Mouse (Mus musculus) natural killer cell, adult 2 months (primary cell): ENCODE data around the gene Rtkn.

ENCODE experiments used
- DNase-seq, 2 experiments: peaks; one replicate each; pipeline ENCODE4 v3.0.0; 2022; ENCODE audit warnings: low spot score in 2 of 2

Rtkn gene

GRCm38 (mm10) chr6:83134951-83135513 is at the start of gene Rtkn:
TSS of gene Rtkn (plus strand) at chr6:83135463.
- DNase-seq: no peak

GRCm38 (mm10) chr6:83086121-83087035 is 48.9 kb upstream of the Rtkn start, which contains the start of gene Lbx2:
TSS of gene Lbx2 (plus strand) at chr6:83086367.
- no peak for DNase-seq

GRCm38 (mm10) chr6:83087205-83087925 is 47.9 kb upstream of the Rtkn start:
- DNase-seq: no peak

- no peak for DNase-seq
Observed at GRCm38 (mm10) chr6:83087926-83088260, 47.4 kb upstream of the Rtkn start.

GRCm38 (mm10) chr6:83092416-83093127 is 42.7 kb upstream of the Rtkn start:
- no peak for DNase-seq

- DNase-seq: no peak
Observed at GRCm38 (mm10) chr6:83095968-83096367, 39.3 kb upstream of the Rtkn start.

- no peak for DNase-seq
Observed at GRCm38 (mm10) chr6:83098411-83098810, 36.9 kb upstream of the Rtkn start.

- peak; percentile 78 to 84 for DNase-seq
Observed at GRCm38 (mm10) chr6:83101316-83101687, 34.0 kb upstream of the Rtkn start, which contains the start of the genes Ccdc142 and Gm42688. TSS of gene Ccdc142 (plus strand) at chr6:83101601. TSS of gene Gm42688 (plus strand) at chr6:83101617.

GRCm38 (mm10) chr6:83101688-83102556 is 33.3 kb upstream of the Rtkn start:
- DNase-seq: peak; percentile 34 to 58

- DNase-seq: no peak
Observed at GRCm38 (mm10) chr6:83103130-83103650, 32.1 kb upstream of the Rtkn start.

GRCm38 (mm10) chr6:83104158-83104557 is 31.1 kb upstream of the Rtkn start:
- no peak for DNase-seq

- DNase-seq: peak; percentile 76 to 80
Observed at GRCm38 (mm10) chr6:83107566-83108400, 27.5 kb upstream of the Rtkn start.

- peak; percentile 63 to 67 for DNase-seq
Observed at GRCm38 (mm10) chr6:83108762-83109668, 26.2 kb upstream of the Rtkn start, which contains the start of gene Mrpl53. TSS of gene Mrpl53 (plus strand) at chr6:83109040.

- DNase-seq: no peak
Observed at GRCm38 (mm10) chr6:83111510-83112136, 23.6 kb upstream of the Rtkn start.

GRCm38 (mm10) chr6:83115011-83115671 is 20.1 kb upstream of the Rtkn start, which contains the start of gene Mogs:
TSS of gene Mogs (plus strand) at chr6:83115496.
- DNase-seq: peak; percentile 91

- DNase-seq: no peak
Observed at GRCm38 (mm10) chr6:83115682-83116372, 19.4 kb upstream of the Rtkn start.
